Mouse (Mus musculus) liver, postnatal 0 days (tissue): ENCODE data around the gene Car5a.

ENCODE experiments used
- CTCF ChIP-seq: sonication (generic); IDR thresholded peaks from 2 replicates; pipeline ENCODE4 v1.5.1; 2016; ENCODE audit warnings: antibody characterized with exemption, low read depth
- EP300 ChIP-seq: IDR thresholded peaks from 2 replicates; pipeline ENCODE4 v1.6.1; 2016; ENCODE audit warnings: antibody characterized with exemption, low read depth, mild to moderate bottlenecking

- TF ChIP-seq CTCF (no peak), EP300 (no peak)
Measured at GRCm38 (mm10) chr8:121943716-121944115, 988 bp downstream of the Car5a start.
